Mouse (Mus musculus): ENCODE data around the gene Ndufa8. TPM values are rescaled to one million over a fixed set of nuclear protein-coding genes. Genes with fewer than 3 reads are reported as not detected.

Ndufa8 gene
- polyA plus RNA-seq, 1 experiment from 2014 or later, result 128 TPM

GRCm38 (mm10) chr2:36000390-36000789, 48.8 kb downstream of the Ndufa8 start:
- WGBS (ENCODE audit: insufficient replicate concordance), result 25% methylated on average over 1 of the region's 1 CpGs
- no peaks in the 10 kb centered on the region for H3K9me3 ChIP-seq (replicated peaks; ENCODE audit: control insufficient read depth, low read length)
- no peaks in the 10 kb centered on the region for H3K36me3 ChIP-seq (ENCODE audit: control insufficient read depth, insufficient read depth)
- no peaks in the 10 kb centered on the region for H3K4me1 ChIP-seq (ENCODE audit: control insufficient read depth, low read depth, low read length)
- no peak for ATAC-seq (ENCODE audit: low read depth)
- no peaks in the 10 kb centered on the region; the same call in 1 of the 2 replicates for H3K27me3 ChIP-seq (ENCODE audit: control insufficient read depth, insufficient read depth, low read depth, low read length)
- no peak overlapping the region for H3K27ac ChIP-seq (ENCODE audit: low read length)
- H3K9ac ChIP-seq (ENCODE audit: low read depth, low read length), result no peak overlapping the region
- no peak overlapping the region for H3K4me2 ChIP-seq (ENCODE audit: low read depth, low read length)
- H3K4me3 ChIP-seq (ENCODE audit: low read depth, low read length), result no peak overlapping the region

GRCm38 (mm10) chr2:35999212-35999611, 50.0 kb downstream of the Ndufa8 start:
- H3K27me3 ChIP-seq (ENCODE audit: control insufficient read depth, insufficient read depth, low read depth, low read length), result no peaks in the 10 kb centered on the region

GRCm38 (mm10) chr2:35998416-35998815, 50.8 kb downstream of the Ndufa8 start:
- no peaks in the 10 kb centered on the region for H3K4me1 ChIP-seq (ENCODE audit: control insufficient read depth, low read depth, low read length)
- ATAC-seq (ENCODE audit: low read depth), result no peak
- no peaks in the 10 kb centered on the region for H3K36me3 ChIP-seq (ENCODE audit: control insufficient read depth, insufficient read depth)
- no peaks in the 10 kb centered on the region for H3K27me3 ChIP-seq (ENCODE audit: control insufficient read depth, insufficient read depth, low read depth, low read length)
- H3K27ac ChIP-seq (ENCODE audit: low read length), result no peak overlapping the region
- WGBS (ENCODE audit: insufficient replicate concordance), result 62% methylated on average over 5 of the region's 5 CpGs
- H3K4me2 ChIP-seq (ENCODE audit: low read depth, low read length), result no peak overlapping the region
- no peak overlapping the region for H3K9ac ChIP-seq (ENCODE audit: low read depth, low read length)
- H3K4me3 ChIP-seq (ENCODE audit: low read depth, low read length), result no peak overlapping the region
- no peaks in the 10 kb centered on the region for H3K9me3 ChIP-seq (replicated peaks; ENCODE audit: control insufficient read depth, low read length)

More at GRCm38 (mm10) chr2:35999212-35999611, 50.0 kb downstream of the Ndufa8 start:
- no peak overlapping the region for H3K4me3 ChIP-seq (ENCODE audit: low read depth, low read length)
- H3K4me2 ChIP-seq (ENCODE audit: low read depth, low read length), result no peak overlapping the region
- ATAC-seq (ENCODE audit: low read depth), result no peak
- H3K4me1 ChIP-seq (ENCODE audit: control insufficient read depth, low read depth, low read length), result no peaks in the 10 kb centered on the region
- H3K27ac ChIP-seq (ENCODE audit: low read length), result no peak overlapping the region
- H3K9ac ChIP-seq (ENCODE audit: low read depth, low read length), result no peak overlapping the region
- no peaks in the 10 kb centered on the region for H3K36me3 ChIP-seq (ENCODE audit: control insufficient read depth, insufficient read depth)
- H3K9me3 ChIP-seq (replicated peaks; ENCODE audit: control insufficient read depth, low read length), result no peaks in the 10 kb centered on the region

GRCm38 (mm10) chr2:35996753-35997152, 52.5 kb downstream of the Ndufa8 start:
- H3K27ac ChIP-seq (ENCODE audit: low read length), result no peak overlapping the region
- no peak overlapping the region for H3K9ac ChIP-seq (ENCODE audit: low read depth, low read length)
- H3K36me3 ChIP-seq (ENCODE audit: control insufficient read depth, insufficient read depth), result no peaks in the 10 kb centered on the region
- H3K27me3 ChIP-seq (ENCODE audit: control insufficient read depth, insufficient read depth, low read depth, low read length), result no peaks in the 10 kb centered on the region
- WGBS (ENCODE audit: insufficient replicate concordance), result 30% methylated on average over 2 of the region's 2 CpGs
- H3K4me3 ChIP-seq (ENCODE audit: low read depth, low read length), result no peak overlapping the region
- no peaks in the 10 kb centered on the region for H3K9me3 ChIP-seq (replicated peaks; ENCODE audit: control insufficient read depth, low read length)
- no peaks in the 10 kb centered on the region for H3K4me1 ChIP-seq (ENCODE audit: control insufficient read depth, low read depth, low read length)
- no peak overlapping the region for H3K4me2 ChIP-seq (ENCODE audit: low read depth, low read length)
- ATAC-seq (ENCODE audit: low read depth), result no peak

- Histone ChIP-seq H3K4me3 (ENCODE audit: low read depth, low read length) (no peak overlapping the region), H3K9me3 (replicated peaks; ENCODE audit: control insufficient read depth, low read length) (no peaks in the 10 kb centered on the region), H3K4me2 (ENCODE audit: low read depth, low read length) (no peak overlapping the region), H3K9ac (ENCODE audit: low read depth, low read length) (no peak overlapping the region), H3K27me3 (ENCODE audit: control insufficient read depth, insufficient read depth, low read depth, low read length) (no peaks in the 10 kb centered on the region), H3K36me3 (ENCODE audit: control insufficient read depth, insufficient read depth) (no peaks in the 10 kb centered on the region), H3K27ac (ENCODE audit: low read length) (no peak overlapping the region), H3K4me1 (ENCODE audit: control insufficient read depth, low read depth, low read length) (no peaks in the 10 kb centered on the region)
- ATAC-seq (ENCODE audit: low read depth), result no peak
- 56% methylated on average over 6 of the region's 6 CpGs for WGBS (ENCODE audit: insufficient replicate concordance)
Measured at GRCm38 (mm10) chr2:35994303-35994702, 54.9 kb downstream of the Ndufa8 start.

GRCm38 (mm10) chr2:35993481-35993880, 55.7 kb downstream of the Ndufa8 start:
- H3K36me3 ChIP-seq (ENCODE audit: control insufficient read depth, insufficient read depth), result no peaks in the 10 kb centered on the region
- H3K27me3 ChIP-seq (ENCODE audit: control insufficient read depth, insufficient read depth, low read depth, low read length), result no peaks in the 10 kb centered on the region
- H3K4me3 ChIP-seq (ENCODE audit: low read depth, low read length), result no peak overlapping the region
- H3K4me1 ChIP-seq (ENCODE audit: control insufficient read depth, low read depth, low read length), result no peaks in the 10 kb centered on the region
- ATAC-seq (ENCODE audit: low read depth), result no peak
- no peak overlapping the region for H3K9ac ChIP-seq (ENCODE audit: low read depth, low read length)
- 54% methylated on average over 2 of the region's 2 CpGs for WGBS (ENCODE audit: insufficient replicate concordance)
- no peaks in the 10 kb centered on the region for H3K9me3 ChIP-seq (replicated peaks; ENCODE audit: control insufficient read depth, low read length)
- no peak overlapping the region for H3K4me2 ChIP-seq (ENCODE audit: low read depth, low read length)
- H3K27ac ChIP-seq (ENCODE audit: low read length), result no peak overlapping the region

- Histone ChIP-seq H3K27me3 (ENCODE audit: control insufficient read depth, insufficient read depth, low read depth, low read length) (peaks cover 7% of the 10 kb centered on the region; the same call in 1 of the 2 replicates), H3K4me3 (ENCODE audit: low read depth, low read length) (no peak overlapping the region), H3K9ac (ENCODE audit: low read depth, low read length) (no peak overlapping the region), H3K27ac (ENCODE audit: low read length) (no peak overlapping the region), H3K4me2 (ENCODE audit: low read depth, low read length) (no peak overlapping the region), H3K9me3 (replicated peaks; ENCODE audit: control insufficient read depth, low read length) (no peaks in the 10 kb centered on the region), H3K4me1 (ENCODE audit: control insufficient read depth, low read depth, low read length) (no peaks in the 10 kb centered on the region), H3K36me3 (ENCODE audit: control insufficient read depth, insufficient read depth) (no peaks in the 10 kb centered on the region)
- ATAC-seq (ENCODE audit: low read depth), result no peak
- 59% methylated on average over 3 of the region's 3 CpGs for WGBS (ENCODE audit: insufficient replicate concordance)
Measured at GRCm38 (mm10) chr2:35992259-35992658, 56.9 kb downstream of the Ndufa8 start.

Other genes with a start within 250 kb of the Ndufa8 start
- gene Ttll11, start 69.5 kb downstream of the Ndufa8 start, polyA plus RNA-seq (2015; fragmentation: Nextera tagmentation; extraction: Ambion mirVana), result 0.79 and 0.84 TPM in 2 replicates
- gene Morn5, start 52 bp upstream of the Ndufa8 start, polyA plus RNA-seq (2015; fragmentation: Nextera tagmentation; extraction: Ambion mirVana), result 0.13 TPM in 1 of 2 replicates, not detected in the other
- 0.41 and 0.53 TPM in 2 replicates for gene Lhx6, start 56.0 kb upstream of the Ndufa8 start, polyA plus RNA-seq (2015; fragmentation: Nextera tagmentation; extraction: Ambion mirVana)
- 14.6 and 17.0 TPM in 2 replicates for gene Mrrf, start 87.0 kb upstream of the Ndufa8 start, polyA plus RNA-seq (2015; fragmentation: Nextera tagmentation; extraction: Ambion mirVana)
- gene Rbm18, start 87.4 kb upstream of the Ndufa8 start, polyA plus RNA-seq (2015; fragmentation: Nextera tagmentation; extraction: Ambion mirVana), result 22.4 TPM in 2 replicates
- 20.9 and 22.5 TPM in 2 replicates for gene Ptgs1, start 181.0 kb upstream of the Ndufa8 start, polyA plus RNA-seq (2015; fragmentation: Nextera tagmentation; extraction: Ambion mirVana)